Mouse (Mus musculus) CH12.LX (cell line): ENCODE results near the gene Olfr1156. TPM values are rescaled to one million over a fixed set of nuclear protein-coding genes. Genes with fewer than 3 reads are reported as not detected.

Experiments
- polyA plus RNA-seq: library from polyadenylated mRNA; unstranded; fragments of >175 nt; gene quantifications from 2 replicates; pipeline ENCODE4 v1.2.1, GENCODE M21; 2012; ENCODE audit warnings: low read depth; ENCODE audit not compliant: insufficient read length
- total RNA-seq, 2 experiments: library from RNA; depleted of rRNA; stranded (reverse); fragments of 300-350 nt in 1 of 2; fragments of >200 nt in 1 of 2; gene quantifications; 2 replicates each; pipeline ENCODE4 v1.2.3; 2012 to 2014

Gene Olfr1156
- total and polyA plus RNA-seq, 3 experiments: not detected

Other genes starting within 250 kb of the Olfr1156 start
Only the 20 nearest of the 26 such genes appear.
- not detected in 2 replicates for gene Olfr152, start 173.6 kb downstream of the Olfr1156 start, total RNA-seq (2012; rRNA removed)
- not detected in 2 replicates for gene Olfr152, start 173.6 kb downstream of the Olfr1156 start, total RNA-seq (2014; rRNA removed)
- gene Olfr152, start 173.6 kb downstream of the Olfr1156 start, polyA plus RNA-seq: not detected in 2 replicates
- not detected in 2 replicates for gene Olfr1143, start 152.5 kb downstream of the Olfr1156 start, total RNA-seq (2012; rRNA removed)
- not detected in 2 replicates for gene Olfr1143, start 152.5 kb downstream of the Olfr1156 start, total RNA-seq (2014; rRNA removed)
- not detected in 2 replicates for gene Olfr1143, start 152.5 kb downstream of the Olfr1156 start, polyA plus RNA-seq
- not detected in 2 replicates for gene Olfr1145, start 143.3 kb downstream of the Olfr1156 start, total RNA-seq (2012; rRNA removed)
- not detected in 2 replicates for gene Olfr1145, start 143.3 kb downstream of the Olfr1156 start, total RNA-seq (2014; rRNA removed)
- gene Olfr1145, start 143.3 kb downstream of the Olfr1156 start, polyA plus RNA-seq: not detected in 2 replicates
- not detected in 2 replicates for gene Olfr1148, start 122.6 kb downstream of the Olfr1156 start, total RNA-seq (2012; rRNA removed)
- gene Olfr1148, start 122.6 kb downstream of the Olfr1156 start, total RNA-seq (2014; rRNA removed): not detected in 2 replicates
- gene Olfr1148, start 122.6 kb downstream of the Olfr1156 start, polyA plus RNA-seq: not detected in 2 replicates
- gene Olfr1150-ps1, start 109.1 kb downstream of the Olfr1156 start, total RNA-seq (2012; rRNA removed): not detected in 2 replicates
- gene Olfr1150-ps1, start 109.1 kb downstream of the Olfr1156 start, total RNA-seq (2014; rRNA removed): not detected in 2 replicates
- not detected in 2 replicates for gene Olfr1150-ps1, start 109.1 kb downstream of the Olfr1156 start, polyA plus RNA-seq
- not detected in 2 replicates for gene Olfr1151, start 97.2 kb downstream of the Olfr1156 start, total RNA-seq (2012; rRNA removed)
- gene Olfr1151, start 97.2 kb downstream of the Olfr1156 start, total RNA-seq (2014; rRNA removed): not detected in 2 replicates
- gene Olfr1151, start 97.2 kb downstream of the Olfr1156 start, polyA plus RNA-seq: not detected in 2 replicates
- not detected in 2 replicates for gene Olfr1152, start 86.6 kb downstream of the Olfr1156 start, total RNA-seq (2012; rRNA removed)
- gene Olfr1152, start 86.6 kb downstream of the Olfr1156 start, total RNA-seq (2014; rRNA removed): not detected in 2 replicates
- gene Olfr1152, start 86.6 kb downstream of the Olfr1156 start, polyA plus RNA-seq: 0.04 and 0.05 TPM in 2 replicates
- not detected in 2 replicates for gene Olfr1153, start 58.1 kb downstream of the Olfr1156 start, total RNA-seq (2012; rRNA removed)
- not detected in 2 replicates for gene Olfr1153, start 58.1 kb downstream of the Olfr1156 start, total RNA-seq (2014; rRNA removed)
- not detected in 2 replicates for gene Olfr1153, start 58.1 kb downstream of the Olfr1156 start, polyA plus RNA-seq
- not detected in 2 replicates for gene Olfr1154, start 47.9 kb downstream of the Olfr1156 start, total RNA-seq (2012; rRNA removed)
- gene Olfr1154, start 47.9 kb downstream of the Olfr1156 start, total RNA-seq (2014; rRNA removed): not detected in 2 replicates
- not detected in 2 replicates for gene Olfr1154, start 47.9 kb downstream of the Olfr1156 start, polyA plus RNA-seq
- not detected in 2 replicates for gene Olfr1155, start 8.0 kb downstream of the Olfr1156 start, total RNA-seq (2012; rRNA removed)
- not detected in 2 replicates for gene Olfr1155, start 8.0 kb downstream of the Olfr1156 start, total RNA-seq (2014; rRNA removed)
- gene Olfr1155, start 8.0 kb downstream of the Olfr1156 start, polyA plus RNA-seq: not detected in 2 replicates
- gene Olfr1157, start 15.2 kb upstream of the Olfr1156 start, total RNA-seq (2012; rRNA removed): not detected in 2 replicates
- gene Olfr1157, start 15.2 kb upstream of the Olfr1156 start, total RNA-seq (2014; rRNA removed): not detected in 2 replicates
- not detected in 2 replicates for gene Olfr1157, start 15.2 kb upstream of the Olfr1156 start, polyA plus RNA-seq
- gene Olfr74, start 21.6 kb upstream of the Olfr1156 start, total RNA-seq (2012; rRNA removed): not detected in 2 replicates
- gene Olfr74, start 21.6 kb upstream of the Olfr1156 start, total RNA-seq (2014; rRNA removed): not detected in 2 replicates
- gene Olfr74, start 21.6 kb upstream of the Olfr1156 start, polyA plus RNA-seq: not detected in 2 replicates
- gene Olfr1158, start 37.0 kb upstream of the Olfr1156 start, total RNA-seq (2012; rRNA removed): not detected in 2 replicates
- gene Olfr1158, start 37.0 kb upstream of the Olfr1156 start, total RNA-seq (2014; rRNA removed): not detected in 2 replicates
- gene Olfr1158, start 37.0 kb upstream of the Olfr1156 start, polyA plus RNA-seq: not detected in 2 replicates
- not detected in 2 replicates for gene Olfr1160, start 55.2 kb upstream of the Olfr1156 start, total RNA-seq (2012; rRNA removed)
- gene Olfr1160, start 55.2 kb upstream of the Olfr1156 start, total RNA-seq (2014; rRNA removed): not detected in 2 replicates
- not detected in 2 replicates for gene Olfr1160, start 55.2 kb upstream of the Olfr1156 start, polyA plus RNA-seq
- gene Olfr1161, start 69.7 kb upstream of the Olfr1156 start, total RNA-seq (2012; rRNA removed): not detected in 2 replicates
- gene Olfr1161, start 69.7 kb upstream of the Olfr1156 start, total RNA-seq (2014; rRNA removed): not detected in 2 replicates
- gene Olfr1161, start 69.7 kb upstream of the Olfr1156 start, polyA plus RNA-seq: not detected in 2 replicates
- gene Olfr73, start 84.6 kb upstream of the Olfr1156 start, total RNA-seq (2012; rRNA removed): not detected in 2 replicates
- gene Olfr73, start 84.6 kb upstream of the Olfr1156 start, total RNA-seq (2014; rRNA removed): not detected in 2 replicates
- gene Olfr73, start 84.6 kb upstream of the Olfr1156 start, polyA plus RNA-seq: not detected in 2 replicates
- gene Olfr1162, start 98.0 kb upstream of the Olfr1156 start, total RNA-seq (2012; rRNA removed): not detected in 2 replicates
- gene Olfr1162, start 98.0 kb upstream of the Olfr1156 start, total RNA-seq (2014; rRNA removed): not detected in 2 replicates
- not detected in 2 replicates for gene Olfr1162, start 98.0 kb upstream of the Olfr1156 start, polyA plus RNA-seq
- not detected in 2 replicates for gene Olfr1163, start 118.7 kb upstream of the Olfr1156 start, total RNA-seq (2012; rRNA removed)
- gene Olfr1163, start 118.7 kb upstream of the Olfr1156 start, total RNA-seq (2014; rRNA removed): not detected in 2 replicates
- not detected in 2 replicates for gene Olfr1163, start 118.7 kb upstream of the Olfr1156 start, polyA plus RNA-seq
- not detected in 2 replicates for gene Olfr1164, start 140.9 kb upstream of the Olfr1156 start, total RNA-seq (2012; rRNA removed)
- not detected in 2 replicates for gene Olfr1164, start 140.9 kb upstream of the Olfr1156 start, total RNA-seq (2014; rRNA removed)
- not detected in 2 replicates for gene Olfr1164, start 140.9 kb upstream of the Olfr1156 start, polyA plus RNA-seq
- not detected in 2 replicates for gene Olfr1166, start 175.2 kb upstream of the Olfr1156 start, total RNA-seq (2012; rRNA removed)
- not detected in 2 replicates for gene Olfr1166, start 175.2 kb upstream of the Olfr1156 start, total RNA-seq (2014; rRNA removed)
- not detected in 2 replicates for gene Olfr1166, start 175.2 kb upstream of the Olfr1156 start, polyA plus RNA-seq